Mouse (Mus musculus) pancreas, adult 10 weeks (tissue): Measurements from ENCODE around the gene Gprasp2. TPM values are rescaled to one million over a fixed set of nuclear protein-coding genes. Genes with fewer than 3 reads are reported as not detected.

Source experiments
- polyA plus RNA-seq: library from polyadenylated mRNA; stranded (reverse); fragments of 350-450 nt; fragmentation: Illumina TruSeq; extraction: RNeasy Lipid Tissue Mini Kit (QIAGEN cat#74804); gene quantifications from one replicate; pipeline ENCODE4 v1.2.3, GENCODE M21; 2015; ENCODE audit warnings: low read depth, low replicate concordance; ENCODE audit not compliant: insufficient read depth

Gprasp2 gene
- polyA plus RNA-seq: 3.3 TPM

DNA sequence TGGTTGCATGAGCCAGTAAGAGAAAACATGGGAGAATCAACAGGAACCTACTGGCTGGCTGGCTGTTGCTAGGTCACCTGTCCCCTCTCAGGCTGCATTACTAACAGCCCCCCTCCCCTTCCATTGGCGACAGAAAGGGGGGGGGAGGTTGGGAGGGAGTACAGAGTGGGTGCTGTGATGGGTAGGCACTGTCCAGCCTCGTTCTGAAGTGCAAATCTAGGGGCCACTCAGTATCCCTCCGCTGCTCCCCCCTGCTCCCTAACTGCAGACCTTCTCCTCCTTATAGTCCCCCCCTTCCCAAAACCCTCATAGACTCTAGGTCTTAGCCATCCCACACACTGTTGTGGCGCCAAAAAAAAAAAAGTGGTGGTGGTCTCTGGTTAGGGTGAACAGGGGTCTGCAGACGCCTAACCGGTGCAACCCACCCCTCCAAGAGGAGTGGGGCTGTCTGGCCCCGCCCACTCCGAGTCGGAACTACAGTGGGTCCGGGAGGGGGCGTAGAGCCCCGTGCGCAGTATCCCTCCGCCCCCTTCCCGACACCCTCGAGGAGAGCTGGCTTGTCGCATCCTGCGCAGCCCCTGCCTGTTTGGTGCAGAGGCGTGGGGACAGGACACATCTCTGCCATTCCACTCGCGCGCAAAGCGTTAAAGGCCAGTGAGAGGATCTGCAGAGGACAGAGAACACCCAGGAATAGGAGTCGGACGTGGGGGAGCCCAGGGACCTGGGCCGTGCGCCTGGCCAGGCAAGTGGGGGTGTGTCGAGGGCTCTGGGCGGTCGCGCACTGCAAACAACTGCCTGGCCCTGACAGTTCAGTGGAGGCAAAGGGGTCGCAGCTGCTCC, at the start of gene Gprasp2:
Gene Gprasp2, plus strand, starts transcription at position 514 of the 840 bp plus-strand sequence.

GRCm38 (mm10) chrX:135797212-135797644, 41.6 kb upstream of the Gprasp2 start, which contains the start of gene Bhlhb9:
Gene Bhlhb9 (plus strand): TSS chrX:135797594.

Other genes with a start within 250 kb of the Gprasp2 start
- not detected for gene Nxf7, start 240.3 kb upstream of the Gprasp2 start, polyA plus RNA-seq
- gene Prame, start 211.3 kb upstream of the Gprasp2 start, polyA plus RNA-seq: not detected
- gene Tcp11x2, start 145.2 kb upstream of the Gprasp2 start, polyA plus RNA-seq: not detected
- gene Tmsb15a, start 113.8 kb upstream of the Gprasp2 start, polyA plus RNA-seq: not detected
- gene Armcx5, start 96.3 kb upstream of the Gprasp2 start, polyA plus RNA-seq: 1.9 TPM
- gene Gprasp1, start 96.3 kb upstream of the Gprasp2 start, polyA plus RNA-seq: 10.3 TPM
- 3.6 TPM for gene Bhlhb9, start 41.4 kb upstream of the Gprasp2 start, polyA plus RNA-seq
- gene Arxes2, start 154.8 kb downstream of the Gprasp2 start, polyA plus RNA-seq: 3.7 TPM
- not detected for gene Arxes1, start 194.3 kb downstream of the Gprasp2 start, polyA plus RNA-seq
- gene Bex2, start 229.2 kb downstream of the Gprasp2 start, polyA plus RNA-seq: 17.4 TPM
- gene Nxf3, start 246.2 kb downstream of the Gprasp2 start, polyA plus RNA-seq: not detected